Mouse (Mus musculus): ENCODE measurements around the gene Pias3. TPM values are rescaled to one million over a fixed set of nuclear protein-coding genes. Genes with fewer than 3 reads are reported as not detected.
A peak's percentile ranks its signal among the peaks of the same experiment; 100 is the strongest.
"Not testable (repeated sequence)": the region's sequence is repeated elsewhere in the genome, so short reads cannot be mapped to it uniquely, and the experiment has no call there.

Pias3 gene
- total RNA-seq, 2 experiments from 2014 or later: 34.5 to 34.8 TPM

- no peak for DNase-seq (ENCODE audit: low spot score in 2 of 2)
These were observed 11.9 kb upstream of the Pias3 start for GRCm38 (mm10) chr3:96684151-96684821.

GRCm38 (mm10) chr3:96684822-96685156 is 11.4 kb upstream of the Pias3 start:
- no peak for DNase-seq (ENCODE audit: low spot score in 2 of 2)

GRCm38 (mm10) chr3:96686057-96686456 is 10.1 kb upstream of the Pias3 start:
- DNase-seq (ENCODE audit: low spot score in 2 of 2): not testable (repeated sequence)

- no peak for DNase-seq (ENCODE audit: low spot score in 2 of 2)
These were observed 7.3 kb upstream of the Pias3 start for GRCm38 (mm10) chr3:96688854-96689253.

- DNase-seq (ENCODE audit: low spot score in 2 of 2): no peak
These were observed 5.9 kb upstream of the Pias3 start for GRCm38 (mm10) chr3:96690298-96690697.

- no peak for DNase-seq (ENCODE audit: low spot score in 2 of 2)
These were observed 3.7 kb upstream of the Pias3 start for GRCm38 (mm10) chr3:96692506-96692905.

GRCm38 (mm10) chr3:96693579-96693978 is 2.6 kb upstream of the Pias3 start:
- no peak for DNase-seq (ENCODE audit: low spot score in 2 of 2)

GRCm38 (mm10) chr3:96696766-96697732 is 865 bp downstream of the Pias3 start:
- DNase-seq (ENCODE audit: low spot score in 2 of 2): peak; percentile 74 to 82

- peak; percentile 53 to 63 for DNase-seq (ENCODE audit: low spot score in 2 of 2)
These were observed 3.0 kb downstream of the Pias3 start for GRCm38 (mm10) chr3:96698993-96699690.

GRCm38 (mm10) chr3:96700376-96700775 is 4.2 kb downstream of the Pias3 start:
- DNase-seq (ENCODE audit: low spot score in 2 of 2): peak in 1 of 2 experiments; percentile 27

- DNase-seq (ENCODE audit: low spot score in 2 of 2): no peak
These were observed 4.8 kb downstream of the Pias3 start for GRCm38 (mm10) chr3:96701003-96701402.

- no peak for DNase-seq (ENCODE audit: low spot score in 2 of 2)
These were observed 8.6 kb downstream of the Pias3 start for GRCm38 (mm10) chr3:96704778-96705177.

- DNase-seq (ENCODE audit: low spot score in 2 of 2): no peak
These were observed 10.0 kb downstream of the Pias3 start for GRCm38 (mm10) chr3:96706217-96706616.

GRCm38 (mm10) chr3:96706984-96707383 is 10.8 kb downstream of the Pias3 start:
- DNase-seq (ENCODE audit: low spot score in 2 of 2): no peak

GRCm38 (mm10) chr3:96707903-96708683 is 11.9 kb downstream of the Pias3 start, which contains the start of gene Nudt17:
Gene Nudt17, minus strand, starts transcription at chr3:96708562.
- DNase-seq (ENCODE audit: low spot score in 2 of 2): peak; percentile 87 to 90

GRCm38 (mm10) chr3:96708684-96709064 is 12.5 kb downstream of the Pias3 start:
- no peak for DNase-seq (ENCODE audit: low spot score in 2 of 2)

GRCm38 (mm10) chr3:96714286-96714685 is 18.1 kb downstream of the Pias3 start:
- no peak for DNase-seq (ENCODE audit: low spot score in 2 of 2)

GRCm38 (mm10) chr3:96715854-96716253 is 19.7 kb downstream of the Pias3 start:
- DNase-seq (ENCODE audit: low spot score in 2 of 2): no peak

GRCm38 (mm10) chr3:96719173-96719572 is 23.0 kb downstream of the Pias3 start:
- peak; percentile 32 to 66 for DNase-seq (ENCODE audit: low spot score in 2 of 2)

- peak; percentile 93 to 97 for DNase-seq (ENCODE audit: low spot score in 2 of 2)
These were observed 31.2 kb downstream of the Pias3 start, which contains the start of the genes Polr3c and Rnf115 for GRCm38 (mm10) chr3:96727343-96727827. Gene Polr3c, minus strand, starts transcription at chr3:96727628. Gene Rnf115, plus strand, starts transcription at chr3:96727664.
